Mouse (Mus musculus) hindbrain, embryonic 14.5 days (tissue): Measurements from ENCODE around the gene Farsb. TPM values are rescaled to one million over a fixed set of nuclear protein-coding genes. Genes with fewer than 3 reads are reported as not detected.

Experiments used
- ATAC-seq: fragments of 200-750 bp; cut with Nextera tagmentation; 2 replicates; pipeline ENCODE4 v1.8.0; 2017; ENCODE audit warnings: moderate number of reproducible peaks, mild to moderate bottlenecking, moderate TSS enrichment, moderate library complexity; ENCODE audit not compliant: low FRiP score
- DNase-seq: peaks from one replicate; pipeline ENCODE4 v3.0.0-alpha.2; 2015; ENCODE audit warnings: low spot score
- H3K27ac ChIP-seq: fragments of 300-500 bp; sonication (generic); 2 replicates; pipeline ENCODE4 v1.5.1; 2014; ENCODE audit warnings: mild to moderate bottlenecking, moderate library complexity
- H3K27me3 ChIP-seq: fragments of 300-500 bp; sonication (generic); 2 replicates; pipeline ENCODE4 v1.6.1; 2014; ENCODE audit warnings: mild to moderate bottlenecking, low read length, mixed read lengths; ENCODE audit not compliant: control insufficient read depth, insufficient read depth
- H3K36me3 ChIP-seq: fragments of 300-500 bp; sonication (generic); replicated peaks from 2 replicates; pipeline ENCODE4 v1.6.1; 2014; ENCODE audit not compliant: control insufficient read depth, insufficient read depth
- H3K4me1 ChIP-seq: fragments of 300-500 bp; sonication (generic); replicated peaks from 2 replicates; pipeline ENCODE4 v1.6.1; 2014; ENCODE audit warnings: antibody characterized with exemption, low read length, mixed read lengths; ENCODE audit not compliant: control insufficient read depth, insufficient read depth
- H3K4me2 ChIP-seq: fragments of 300-500 bp; sonication (generic); replicated peaks from 2 replicates; pipeline ENCODE4 v1.6.1; 2014; ENCODE audit warnings: mild to moderate bottlenecking, moderate library complexity
- H3K4me3 ChIP-seq: fragments of 300-500 bp; sonication (generic); replicated peaks from 2 replicates; pipeline ENCODE4 v1.5.1; 2014; ENCODE audit warnings: mild to moderate bottlenecking, low read length
- H3K9ac ChIP-seq: fragments of 300-500 bp; sonication (generic); 2 replicates; pipeline ENCODE4 v1.6.1; 2014
- H3K9me3 ChIP-seq: fragments of 300-500 bp; sonication (generic); 2 replicates; pipeline ENCODE4 v1.6.1; 2016; ENCODE audit warnings: low read length; ENCODE audit not compliant: control insufficient read depth
- WGBS: fragments of 180-500 bp; shearing (Covaris S2); extraction: QIAGEN DNeasy Blood & Tissue Kit; methylation state at CpG from one replicate; pipeline ENCODE4 v1.1.7; 2014; 5-methylcytosine and 5-hydroxymethylcytosine counted together
- polyA plus RNA-seq: library from polyadenylated mRNA; unstranded; fragments of >200 nt; fragmentation: Nextera tagmentation; extraction: Ambion mirVana; gene quantifications from 2 replicates; pipeline ENCODE4 v1.2.1, GENCODE M21; 2014

Gene Farsb
- 164 and 180 TPM in 2 replicates for polyA plus RNA-seq

GRCm38 (mm10) chr1:78488752-78489492 lies at the start of gene Farsb:
Gene Farsb, minus strand, starts transcription at chr1:78488897.
- peak within 1 kb of the TSS; percentile 83 for H3K4me2 ChIP-seq
- DNase-seq (peak; percentile 93), ATAC-seq (peak; percentile 97)
- H3K9me3 ChIP-seq = no peaks in the 10 kb centered on the region
- peaks cover 10% of the 10 kb centered on the region; the same call in 1 of the 2 replicates for H3K4me1 ChIP-seq
- no peaks in the 10 kb centered on the region for H3K36me3 ChIP-seq
- H3K27ac ChIP-seq = peak within 1 kb of the TSS; percentile 45
- peak within 1 kb of the TSS; percentile 79 for H3K4me3 ChIP-seq
- WGBS = under 1% methylated on average over 31 of the region's 31 CpGs
- peak within 1 kb of the TSS; percentile 73 for H3K9ac ChIP-seq
- H3K27me3 ChIP-seq = no peaks in the 10 kb centered on the region

GRCm38 (mm10) chr1:78538396-78538795 lies 49.7 kb upstream of the Farsb start:
- no peak for ATAC-seq
- Histone ChIP-seq H3K4me3 (no peak overlapping the region), H3K27me3 (no peaks in the 10 kb centered on the region), H3K36me3 (no peaks in the 10 kb centered on the region), H3K27ac (peak overlapping the region; percentile 69; the same call in 1 of the 2 replicates), H3K9ac (no peak overlapping the region), H3K4me1 (peaks cover 13% of the 10 kb centered on the region), H3K9me3 (no peaks in the 10 kb centered on the region), H3K4me2 (peak overlapping the region; percentile 56)
- DNase-seq = peak; percentile 25
- 35% methylated on average over 5 of the region's 5 CpGs for WGBS

DNA sequence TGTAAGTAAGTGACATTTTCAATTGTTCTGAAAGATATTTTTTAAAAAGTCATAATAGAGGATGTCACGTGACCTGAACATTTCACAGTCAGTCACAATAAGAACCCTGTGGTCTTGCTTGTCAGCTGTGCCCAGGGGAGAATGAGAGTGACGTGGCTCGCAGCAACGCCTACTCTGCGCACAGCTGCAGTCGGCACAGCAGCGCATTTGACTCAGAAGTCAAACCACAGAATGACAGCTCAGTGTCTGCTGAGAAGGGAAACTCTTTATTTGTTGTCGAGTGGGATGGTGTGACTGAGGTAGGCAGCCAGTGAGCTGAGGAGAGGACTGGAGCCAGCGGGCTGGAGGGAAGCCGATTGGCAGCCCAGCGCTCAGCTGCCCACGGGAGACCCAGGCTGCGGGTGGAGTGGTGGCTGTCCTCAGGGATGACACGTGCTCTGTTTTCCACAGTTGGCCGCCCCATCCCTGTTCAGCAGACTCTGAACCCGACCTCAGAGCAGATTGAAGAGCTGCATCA lies 48.9 kb upstream of the Farsb start:
- H3K4me1 ChIP-seq = peaks cover 13% of the 10 kb centered on the region
- peak; percentile 93 for ATAC-seq
- peak overlapping the region; percentile 56 for H3K4me2 ChIP-seq
- peak overlapping the region; percentile 69 for H3K27ac ChIP-seq
- H3K9me3 ChIP-seq = no peaks in the 10 kb centered on the region
- DNase-seq = peak; percentile 64
- no peaks in the 10 kb centered on the region for H3K36me3 ChIP-seq
- H3K9ac ChIP-seq = peak overlapping the region; percentile 54
- peak overlapping the region; percentile 30 for H3K4me3 ChIP-seq
- H3K27me3 ChIP-seq = no peaks in the 10 kb centered on the region
- 11% methylated on average over 16 of the region's 16 CpGs for WGBS

GRCm38 (mm10) chr1:78536310-78537164 lies 47.8 kb upstream of the Farsb start:
- no peaks in the 10 kb centered on the region for H3K9me3 ChIP-seq
- peaks cover 13% of the 10 kb centered on the region for H3K4me1 ChIP-seq
- WGBS = 38% methylated on average over 19 of the region's 19 CpGs
- H3K27ac ChIP-seq = peak overlapping the region; percentile 69; the same call in 1 of the 2 replicates
- DNase-seq (peak; percentile 83), ATAC-seq (peak; percentile 56; the same call in 1 of the 2 replicates)
- peak overlapping the region; percentile 30; the same call in 1 of the 2 replicates for H3K4me3 ChIP-seq
- no peak overlapping the region for H3K9ac ChIP-seq
- no peaks in the 10 kb centered on the region for H3K36me3 ChIP-seq
- peak overlapping the region; percentile 56 for H3K4me2 ChIP-seq
- H3K27me3 ChIP-seq = no peaks in the 10 kb centered on the region

DNA sequence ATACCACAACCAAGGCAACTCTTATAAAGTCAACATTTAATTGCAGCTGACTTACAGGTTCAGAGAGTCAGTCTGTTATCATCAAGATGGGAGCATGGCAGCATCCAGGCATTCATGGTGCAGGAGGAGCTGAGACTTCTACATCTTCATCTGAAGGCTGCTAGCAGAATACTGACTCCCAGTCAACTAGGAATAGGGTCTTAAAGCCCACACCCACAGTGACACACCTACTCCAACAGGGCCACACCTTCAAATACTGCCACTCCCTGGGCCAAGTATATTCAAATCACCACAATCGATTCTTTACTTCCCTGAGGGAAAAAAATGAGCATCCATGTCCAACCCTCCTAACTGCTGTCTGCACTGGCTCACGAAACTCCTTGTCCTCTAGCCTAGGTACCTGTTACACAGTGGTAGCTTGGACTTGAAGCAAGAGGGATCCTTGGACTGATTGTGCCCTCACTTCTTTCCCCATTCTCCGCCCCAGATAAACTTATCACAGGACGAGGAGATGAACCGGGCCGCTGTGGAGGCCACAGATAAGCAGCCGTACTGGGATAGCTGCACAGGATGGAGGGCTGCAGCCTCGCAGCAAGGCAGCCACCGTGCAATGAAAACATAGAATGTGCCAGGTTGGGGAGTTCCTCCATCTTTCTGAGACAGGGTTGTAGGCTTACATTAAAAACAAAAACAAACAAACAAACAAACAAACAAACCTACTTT lies 45.9 kb upstream of the Farsb start:
- H3K9ac ChIP-seq = no peak overlapping the region
- no peaks in the 10 kb centered on the region for H3K27me3 ChIP-seq
- ATAC-seq (no peak), DNase-seq (no peak)
- 93% methylated on average over 9 of the region's 9 CpGs for WGBS
- no peak overlapping the region for H3K4me3 ChIP-seq
- H3K4me2 ChIP-seq = no peak overlapping the region
- no peak overlapping the region for H3K27ac ChIP-seq
- H3K36me3 ChIP-seq = no peaks in the 10 kb centered on the region
- H3K9me3 ChIP-seq = no peaks in the 10 kb centered on the region
- peaks cover 13% of the 10 kb centered on the region for H3K4me1 ChIP-seq

DNA sequence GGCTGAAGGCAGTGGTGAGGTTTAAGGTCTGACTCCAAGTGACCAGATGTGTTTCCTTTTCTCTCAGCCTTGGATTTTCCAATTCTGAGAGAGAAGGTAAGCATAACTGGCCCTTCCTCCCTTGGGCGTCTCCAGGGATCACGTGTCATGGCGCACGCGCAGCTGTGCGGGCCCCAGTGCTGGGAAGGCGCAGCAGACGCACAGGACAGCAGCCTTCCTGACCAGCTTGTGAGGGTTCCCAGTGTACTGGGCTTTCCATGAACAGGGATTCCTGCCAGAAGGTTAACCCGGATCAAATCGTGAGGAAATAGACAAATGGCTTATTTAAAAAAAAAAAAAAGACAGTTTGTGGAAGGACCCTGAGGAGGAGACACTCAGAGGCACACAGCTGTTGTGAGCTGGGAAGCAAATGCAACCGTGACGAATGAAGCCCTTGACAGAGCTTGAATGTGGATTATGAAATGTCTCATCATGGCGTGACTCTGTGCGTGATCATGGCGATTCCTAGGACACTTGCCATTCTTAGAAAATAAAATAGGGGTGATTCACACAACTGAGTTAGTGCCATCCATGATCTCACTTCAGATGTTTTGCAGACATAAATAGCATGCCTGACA lies 43.6 kb upstream of the Farsb start:
- no peak for DNase-seq

GRCm38 (mm10) chr1:78530500-78531215 lies 42.0 kb upstream of the Farsb start:
- H3K9me3 ChIP-seq = no peaks in the 10 kb centered on the region
- DNase-seq = no peak
- 75% methylated on average over 7 of the region's 7 CpGs for WGBS
- no peak overlapping the region for H3K4me2 ChIP-seq
- 0 out of 2 replicates have a peak overlapping the region, but pooled peaks have one; percentile 9 for H3K27ac ChIP-seq
- H3K4me3 ChIP-seq = no peak overlapping the region
- no peak overlapping the region for H3K9ac ChIP-seq
- no peaks in the 10 kb centered on the region for H3K36me3 ChIP-seq
- no peak for ATAC-seq
- H3K4me1 ChIP-seq = no peaks in the 10 kb centered on the region
- no peaks in the 10 kb centered on the region for H3K27me3 ChIP-seq

More for the DNA sequence above, 43.6 kb upstream of the Farsb start:
- Histone ChIP-seq H3K9me3 (no peaks in the 10 kb centered on the region), H3K27me3 (no peaks in the 10 kb centered on the region), H3K4me3 (no peak overlapping the region), H3K36me3 (no peaks in the 10 kb centered on the region), H3K27ac (no peak overlapping the region), H3K9ac (no peak overlapping the region), H3K4me2 (no peak overlapping the region), H3K4me1 (no peaks in the 10 kb centered on the region)
- no peak for ATAC-seq
- WGBS = 81% methylated on average over 15 of the region's 15 CpGs

DNA sequence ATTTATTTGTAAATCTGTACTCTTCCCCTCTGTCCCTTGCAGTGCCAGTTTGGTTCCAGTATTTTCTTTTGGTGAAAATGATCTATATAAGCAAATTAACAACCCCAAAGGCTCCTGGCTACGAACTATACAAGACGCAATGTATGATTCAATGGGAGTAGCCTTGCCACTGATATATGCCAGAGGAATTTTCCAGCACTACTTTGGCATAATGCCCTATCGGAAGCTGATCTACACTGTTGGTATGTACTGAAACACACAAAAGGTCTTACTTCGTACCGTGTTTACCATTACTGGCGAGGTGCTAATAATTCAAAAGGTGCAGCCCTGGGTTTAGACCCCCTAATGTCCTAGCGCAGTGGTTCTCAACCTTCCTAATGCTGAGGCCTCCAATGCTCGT lies 40.3 kb upstream of the Farsb start:
- 91% methylated on average over 8 of the region's 8 CpGs for WGBS
- Histone ChIP-seq H3K9me3 (no peaks in the 10 kb centered on the region), H3K4me1 (no peaks in the 10 kb centered on the region), H3K9ac (no peak overlapping the region), H3K4me2 (no peak overlapping the region), H3K27me3 (no peaks in the 10 kb centered on the region), H3K4me3 (no peak overlapping the region), H3K36me3 (no peaks in the 10 kb centered on the region), H3K27ac (no peak overlapping the region)
- ATAC-seq = no peak
- DNase-seq = no peak
